Mouse (Mus musculus) CH12.LX (cell line): Measurements from ENCODE around the gene Ankrd39.

Experiments used
- CTCF ChIP-seq, 2 experiments: IDR thresholded peaks in 1 of 2; conservative IDR thresholded peaks in 1 of 2; 2 replicates each; pipeline ENCODE4 v1.5.1; 2011 to 2012; ENCODE audit warnings: low read depth in 2 of 2, low read length in 2 of 2, improper control_type of control experiment in 1 of 2, inconsistent platforms in 1 of 2, mild to moderate bottlenecking in 1 of 2, moderate library complexity in 1 of 2
- KAT2A ChIP-seq: IDR thresholded peaks from 2 replicates; pipeline ENCODE4 v1.6.1; 2012; ENCODE audit warnings: low read length, improper control_type of control experiment, inconsistent platforms; ENCODE audit not compliant: insufficient replicate concordance
- MAFK ChIP-seq: IDR thresholded peaks from 2 replicates; pipeline ENCODE4 v1.6.1; 2011; ENCODE audit warnings: low read length, improper control_type of control experiment; ENCODE audit not compliant: insufficient replicate concordance
- POLR2A ChIP-seq: IDR thresholded peaks from 2 replicates; pipeline ENCODE4 v1.6.1; 2011; ENCODE audit warnings: low read depth, mild to moderate bottlenecking, improper control_type of control experiment, low read length
- RCOR1 ChIP-seq: conservative IDR thresholded peaks from 2 replicates; pipeline ENCODE4 v1.6.1; 2012; ENCODE audit warnings: low read depth, mild to moderate bottlenecking, inconsistent platforms, low read length, improper control_type of control experiment
- TBP ChIP-seq: conservative IDR thresholded peaks from 2 replicates; pipeline ENCODE4 v1.6.1; 2011; ENCODE audit warnings: low read depth, low read length, improper control_type of control experiment
- USF1 ChIP-seq: IDR thresholded peaks from 2 replicates; pipeline ENCODE4 v1.6.1; 2014; ENCODE audit warnings: low read depth, mild to moderate bottlenecking, inconsistent platforms, low read length, improper control_type of control experiment
- ZC3H11A ChIP-seq: IDR thresholded peaks from 2 replicates; pipeline ENCODE4 v1.6.1; 2012; ENCODE audit warnings: low read depth, mild to moderate bottlenecking, inconsistent platforms, low read length, improper control_type of control experiment
- ZKSCAN1 ChIP-seq: IDR thresholded peaks from 2 replicates; pipeline ENCODE4 v1.6.1; 2012; ENCODE audit warnings: low read depth, inconsistent platforms, low read length, improper control_type of control experiment, borderline replicate concordance

GRCm38 (mm10) chr1:36559888-36560287 lies 12.6 kb upstream of the Ankrd39 start:
- TF ChIP-seq ZKSCAN1 = no peak
- TF ChIP-seq ZC3H11A = no peak
- TF ChIP-seq USF1 = no peak
- no peak for TF ChIP-seq POLR2A
- TF ChIP-seq KAT2A = no peak
- TF ChIP-seq CTCF (conservative IDR thresholded peaks at IDR 0.05 in 1 of 2, IDR thresholded peaks at IDR 0.05 in 1 of 2; ENCODE audit: low read depth in 2 of 2, low read length in 2 of 2) = no peak
- no peak for TF ChIP-seq MAFK
- TF ChIP-seq TBP = no peak
- TF ChIP-seq RCOR1 = no peak
